Mouse (Mus musculus) left cerebral cortex, adult 11 months (tissue): Measurements from ENCODE around the gene Ptpre.
"Not testable (repeated sequence)": the region's sequence is repeated elsewhere in the genome, so short reads cannot be mapped to it uniquely, and the experiment has no call there.

Experiments used
- DNase-seq: peaks from one replicate; pipeline ENCODE4 v3.0.0; 2022; ENCODE audit warnings: low spot score

Gene Ptpre

DNA sequence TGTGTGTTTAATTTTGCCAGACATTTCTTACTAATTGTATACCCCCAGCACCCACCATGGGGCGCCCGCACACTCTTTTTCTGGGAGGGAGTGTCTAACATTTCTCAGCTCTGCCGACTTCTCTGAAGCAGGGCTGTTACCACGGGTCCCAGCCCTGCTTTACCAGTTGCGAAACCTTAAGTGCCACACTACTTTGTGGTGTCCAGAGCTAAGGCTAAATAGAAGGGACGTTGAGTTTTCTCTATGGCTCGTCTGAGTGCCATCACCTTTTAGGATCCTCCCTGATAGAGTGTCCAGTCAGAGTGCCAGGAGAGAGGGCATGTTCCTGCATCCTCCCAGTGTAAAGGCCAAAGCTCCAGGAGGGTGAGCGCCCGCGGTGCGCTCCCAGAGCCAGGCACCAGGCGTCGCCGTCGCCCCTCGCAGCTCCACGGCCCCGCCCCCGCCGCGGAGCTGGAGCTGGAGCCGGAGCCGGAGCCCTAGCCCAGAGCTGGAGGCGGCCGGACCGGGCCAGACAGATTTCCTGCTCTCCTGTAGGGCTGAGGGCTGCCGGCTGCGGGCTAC, at the start of gene Ptpre:
Gene Ptpre (plus strand): TSS at position 141 of the 561 bp plus-strand sequence.
- peak; percentile 84 for DNase-seq

DNA sequence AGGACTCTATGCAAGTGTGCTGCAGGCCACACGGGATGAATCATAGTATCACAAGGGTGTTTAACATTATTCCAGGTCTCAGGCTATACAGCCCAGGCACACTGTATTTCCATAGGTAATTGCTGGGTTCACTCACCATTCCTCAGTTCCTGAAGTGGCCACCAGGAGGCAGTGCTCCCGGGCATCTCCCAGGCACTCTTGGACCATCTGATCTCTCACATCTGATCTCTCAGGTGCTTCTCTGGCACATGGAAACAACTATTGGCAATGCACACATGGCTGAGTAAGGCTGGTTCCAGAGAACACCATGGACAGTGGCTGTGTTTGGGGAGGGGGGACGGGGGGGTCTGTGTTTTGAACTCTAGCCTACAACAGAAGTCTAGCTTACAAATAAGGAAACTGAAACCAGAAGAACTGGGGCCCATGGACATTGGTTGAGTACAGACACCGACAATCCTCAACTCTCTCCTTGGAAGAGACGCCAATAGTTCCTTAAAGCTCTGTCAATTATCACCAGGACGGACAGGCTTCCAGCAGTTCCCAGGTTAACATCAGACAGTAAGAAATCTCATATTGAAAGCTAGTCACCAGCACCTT, 49.0 kb upstream of the Ptpre start:
- no peak for DNase-seq

GRCm38 (mm10) chr7:135489724-135490499, 47.4 kb upstream of the Ptpre start:
- DNase-seq, result no peak

DNA sequence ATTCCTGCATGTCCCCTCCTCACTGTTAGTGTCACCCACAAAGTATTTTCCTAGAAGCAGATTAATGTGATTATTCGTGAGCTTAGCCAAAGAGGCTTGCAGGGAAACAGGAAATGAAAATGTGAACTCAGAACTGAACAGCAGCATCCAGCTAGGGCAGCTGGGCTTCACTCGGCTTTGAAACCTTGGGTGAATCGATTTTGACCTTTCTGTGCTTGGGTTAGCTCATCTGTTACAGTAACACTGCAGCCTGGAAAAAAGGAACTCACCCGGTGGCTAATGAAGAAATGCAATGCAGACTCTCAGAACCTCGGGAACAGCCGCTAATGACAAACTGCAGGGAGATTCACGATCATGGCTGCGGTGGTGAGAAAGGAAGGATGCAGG, 46.8 kb upstream of the Ptpre start:
- no peak for DNase-seq

DNA sequence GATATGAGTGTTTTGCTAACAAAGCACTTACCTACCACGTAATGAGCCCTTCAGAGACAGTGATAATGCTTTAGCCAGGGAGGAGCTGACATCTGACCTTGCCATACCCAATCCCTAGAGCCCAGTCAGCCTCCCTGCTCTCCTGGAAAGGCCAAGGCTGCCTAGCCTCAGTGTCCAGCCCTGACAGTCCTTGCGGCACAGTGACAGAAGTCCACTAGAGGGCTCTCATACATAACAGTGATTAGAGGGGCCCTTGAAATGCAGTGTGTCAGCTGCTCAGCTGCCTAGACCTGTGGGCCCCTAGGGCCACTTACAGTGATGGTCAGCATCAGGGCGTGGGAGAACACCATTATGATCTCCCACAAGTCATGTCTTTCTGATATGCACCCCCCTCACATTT, 42.0 kb upstream of the Ptpre start:
- DNase-seq, result no peak

GRCm38 (mm10) chr7:135498565-135499186, 38.6 kb upstream of the Ptpre start:
- no peak for DNase-seq

DNA sequence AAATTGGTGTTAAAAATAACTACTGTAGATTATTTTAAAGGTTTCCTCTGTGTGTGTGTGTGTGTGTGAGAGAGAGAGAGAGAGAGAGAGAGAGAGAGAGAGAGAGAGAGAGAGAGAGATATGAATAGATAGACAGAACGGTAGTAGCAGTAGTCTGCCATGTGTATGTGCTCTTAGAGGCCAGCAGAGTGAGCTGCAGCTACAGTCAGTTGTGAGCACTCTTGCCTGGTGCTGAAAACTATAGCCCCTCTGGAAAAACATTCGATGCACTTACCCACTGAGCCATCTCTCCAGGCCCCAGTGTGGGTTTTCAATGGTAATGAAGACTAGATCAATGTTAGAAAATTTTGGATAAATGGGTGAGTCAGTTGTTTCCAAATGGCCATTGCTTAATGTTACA, 37.9 kb upstream of the Ptpre start:
- no peak for DNase-seq

DNA sequence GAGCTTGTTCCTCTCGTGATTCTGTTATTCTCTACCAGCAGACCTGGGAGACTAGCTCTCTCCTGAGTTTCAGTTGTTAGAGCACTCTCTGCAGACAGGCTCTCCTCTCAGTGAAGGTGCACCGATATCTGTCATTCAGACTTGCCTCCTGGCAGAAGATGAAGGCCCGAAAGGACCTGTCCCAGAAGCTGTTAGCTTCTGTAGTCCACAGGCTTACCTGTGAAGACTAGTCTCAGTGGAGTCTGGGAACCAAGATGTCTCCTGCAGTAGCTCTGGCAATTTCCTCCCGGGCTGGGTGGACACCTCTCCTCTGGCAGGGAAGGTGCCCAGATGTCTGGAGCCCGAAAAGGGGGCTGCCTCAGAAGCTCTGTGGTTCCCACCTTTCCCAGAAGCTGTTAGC, 30.8 kb upstream of the Ptpre start:
- DNase-seq, result not testable (repeated sequence)

- DNase-seq, result no peak
Observed at GRCm38 (mm10) chr7:135508602-135509001, 28.7 kb upstream of the Ptpre start.

- DNase-seq, result no peak
Observed at GRCm38 (mm10) chr7:135509272-135509671, 28.0 kb upstream of the Ptpre start.

DNA sequence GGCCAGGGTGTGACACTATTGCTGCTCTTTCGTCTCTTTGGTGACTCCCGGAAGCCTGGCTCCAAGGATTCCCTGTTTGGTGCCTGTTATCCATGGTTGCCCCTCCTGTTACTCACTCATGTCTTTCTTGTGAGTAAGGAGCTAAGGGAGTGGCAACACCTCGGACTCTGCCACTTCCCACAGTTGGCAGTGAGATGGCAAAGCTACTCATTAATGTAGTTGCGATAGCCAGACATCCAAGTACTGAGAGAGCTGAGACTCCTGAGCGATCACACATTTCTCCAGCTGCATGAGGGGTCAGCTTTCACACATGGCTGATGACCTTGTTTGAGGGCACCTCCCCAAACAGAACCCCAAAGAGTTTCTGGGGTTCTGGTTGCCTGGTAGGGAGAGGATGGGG, 26.9 kb upstream of the Ptpre start:
- no peak for DNase-seq

- DNase-seq, result no peak
Observed at GRCm38 (mm10) chr7:135511723-135512122, 25.6 kb upstream of the Ptpre start.

GRCm38 (mm10) chr7:135517191-135517590, 20.1 kb upstream of the Ptpre start:
- DNase-seq, result no peak

GRCm38 (mm10) chr7:135520241-135520640, 17.0 kb upstream of the Ptpre start:
- DNase-seq, result no peak

- DNase-seq, result no peak
Observed at GRCm38 (mm10) chr7:135521755-135522512, 15.3 kb upstream of the Ptpre start.

- no peak for DNase-seq
Observed at GRCm38 (mm10) chr7:135523981-135524380, 13.3 kb upstream of the Ptpre start.

DNA sequence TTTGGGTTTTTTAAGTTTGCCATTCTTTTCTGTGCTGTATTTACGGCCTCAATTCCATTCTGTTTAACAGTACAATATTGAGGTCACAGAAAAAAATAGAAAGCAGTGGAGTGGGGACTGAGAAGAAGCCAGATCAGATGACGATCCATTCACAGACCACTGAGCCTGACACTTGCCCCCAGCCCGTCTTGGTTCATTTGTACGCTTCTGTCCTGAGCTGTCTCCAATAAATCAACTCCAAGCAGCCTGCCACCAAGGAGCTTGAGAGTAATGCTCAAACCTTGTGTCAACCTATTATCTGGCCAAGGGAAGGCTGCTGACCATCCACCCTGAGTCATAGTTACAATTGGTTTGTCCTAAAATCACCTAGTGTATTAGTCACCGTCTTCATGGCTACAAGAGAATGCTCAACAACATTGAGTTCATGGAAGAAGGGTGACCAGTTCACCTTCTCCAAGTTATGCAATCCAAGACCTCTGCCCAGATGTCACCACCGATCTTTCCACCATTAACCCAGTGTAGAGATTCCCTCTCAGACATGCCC, 12.8 kb upstream of the Ptpre start:
- DNase-seq, result no peak

- DNase-seq, result no peak
Observed at GRCm38 (mm10) chr7:135526574-135527152, 10.6 kb upstream of the Ptpre start.

DNA sequence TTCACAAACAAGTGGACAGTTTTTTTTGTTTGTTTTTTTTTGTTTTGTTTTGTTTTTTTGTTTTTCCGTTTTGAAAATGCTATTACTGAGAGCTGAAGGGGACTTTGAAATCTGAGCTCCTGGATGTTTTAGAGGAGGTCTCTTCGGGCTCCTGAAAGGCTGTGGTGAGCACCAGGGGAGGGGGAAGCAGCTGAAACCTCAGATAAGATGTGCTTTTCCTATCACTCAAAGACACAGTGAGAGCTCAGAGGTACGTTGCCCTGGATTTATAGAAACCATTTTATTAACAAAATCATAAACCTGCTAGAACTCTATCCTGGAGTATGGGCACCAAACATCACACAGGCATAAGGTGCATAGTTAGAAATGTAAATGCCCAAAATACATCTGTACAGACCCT, 10.1 kb upstream of the Ptpre start:
- no peak for DNase-seq

DNA sequence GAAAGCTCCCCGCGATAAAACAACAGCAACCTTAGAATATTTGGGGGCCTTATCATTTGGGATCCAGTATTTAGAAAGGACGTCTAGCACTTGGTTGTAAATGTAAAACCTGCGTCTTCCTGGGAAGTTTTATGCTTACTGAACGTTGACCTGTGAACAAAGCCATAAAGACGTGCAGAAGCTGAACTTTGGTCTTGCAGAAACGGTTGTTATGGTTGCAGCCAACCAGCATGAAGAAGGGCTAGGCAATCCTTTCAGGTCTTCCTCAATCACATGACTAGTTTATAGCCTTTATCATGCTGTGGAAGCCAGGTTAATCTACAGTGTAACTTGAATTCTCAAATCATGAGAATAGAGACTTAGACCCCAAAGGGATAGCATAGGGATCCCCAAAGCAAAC, 8.8 kb upstream of the Ptpre start, which contains the start of gene Clrn3:
Gene Clrn3 (minus strand): TSS at position 140 of the 400 bp plus-strand sequence.
- no peak for DNase-seq

GRCm38 (mm10) chr7:135529068-135529467, 8.2 kb upstream of the Ptpre start:
- no peak for DNase-seq
